Mouse (Mus musculus): ENCODE measurements around the gene Sox30. TPM values are rescaled to one million over a fixed set of nuclear protein-coding genes. Genes with fewer than 3 reads are reported as not detected.

Sox30 gene
- polyA plus RNA-seq, 1 experiment, result 0.26 TPM

GRCm38 (mm10) chr11:46064767-46065166 lies 84.7 kb downstream of the Sox30 start:
- H3K4me1 ChIP-seq (replicated peaks; ENCODE audit: control insufficient read depth, insufficient read depth, low read length), result peaks cover 3% of the 10 kb centered on the region; the same call in 1 of the 2 replicates
- no peak overlapping the region for H3K4me3 ChIP-seq (ENCODE audit: control insufficient read depth, insufficient read depth, low read length)
- TF ChIP-seq CTCF (IDR thresholded peaks at IDR 0.05; ENCODE audit: borderline replicate concordance, control insufficient read depth, extremely low read depth, insufficient read depth, low read length, poor library complexity) (no peak), POLR2A (IDR thresholded peaks at IDR 0.05; ENCODE audit: control insufficient read depth, extremely low read depth, insufficient read depth, low read length, poor library complexity) (no peak)

GRCm38 (mm10) chr11:46065201-46066011 lies 85.3 kb downstream of the Sox30 start:
- WGBS, result 79% methylated on average over 21 of the region's 21 CpGs
- Histone ChIP-seq H3K27ac (ENCODE audit: control insufficient read depth, insufficient read depth, low read length) (no peak overlapping the region), H3K27me3 (ENCODE audit: control insufficient read depth, insufficient read depth, low read length) (no peaks in the 10 kb centered on the region), H3K36me3 (ENCODE audit: control insufficient read depth, insufficient read depth, low read length) (no peaks in the 10 kb centered on the region), H3K4me3 (ENCODE audit: control insufficient read depth, insufficient read depth, low read length) (no peak overlapping the region), H3K4me1 (replicated peaks; ENCODE audit: control insufficient read depth, insufficient read depth, low read length) (peaks cover 3% of the 10 kb centered on the region; the same call in 1 of the 2 replicates)
- no peak for DNase-seq
- TF ChIP-seq POLR2A (IDR thresholded peaks at IDR 0.05; ENCODE audit: control insufficient read depth, extremely low read depth, insufficient read depth, low read length, poor library complexity) (no peak), CTCF (IDR thresholded peaks at IDR 0.05; ENCODE audit: borderline replicate concordance, control insufficient read depth, extremely low read depth, insufficient read depth, low read length, poor library complexity) (no peak)

More at GRCm38 (mm10) chr11:46064767-46065166, 84.7 kb downstream of the Sox30 start:
- H3K36me3 ChIP-seq (ENCODE audit: control insufficient read depth, insufficient read depth, low read length), result no peaks in the 10 kb centered on the region
- DNase-seq, result no peak
- 68% methylated on average over 8 of the region's 8 CpGs for WGBS
- H3K27me3 ChIP-seq (ENCODE audit: control insufficient read depth, insufficient read depth, low read length), result no peaks in the 10 kb centered on the region
- H3K27ac ChIP-seq (ENCODE audit: control insufficient read depth, insufficient read depth, low read length), result no peak overlapping the region

Other genes starting within 250 kb of the Sox30 start
- 64.6 and 70.1 TPM in 2 replicates for gene Clint1, start 128.3 kb upstream of the Sox30 start, polyA plus RNA-seq (2012; rRNA removed)
- 11.4 and 13.0 TPM in 2 replicates for gene Lsm11, start 35.4 kb upstream of the Sox30 start, polyA plus RNA-seq (2012; rRNA removed)
- 9.1 and 11.4 TPM in 2 replicates for gene Thg1l, start 24.8 kb upstream of the Sox30 start, polyA plus RNA-seq (2012; rRNA removed)
- 24.2 and 28.5 TPM in 2 replicates for gene Gm12166, start 72.0 kb downstream of the Sox30 start, polyA plus RNA-seq (2012; rRNA removed)
- 11.1 and 12.8 TPM in 2 replicates for gene Adam19, start 75.7 kb downstream of the Sox30 start, polyA plus RNA-seq (2012; rRNA removed)
- 0.37 and 0.58 TPM in 2 replicates for gene Nipal4, start 186.2 kb downstream of the Sox30 start, polyA plus RNA-seq (2012; rRNA removed)

Measured in thymus, adult 2 months (tissue).